Mouse (Mus musculus) midbrain, embryonic 16.5 days (tissue): ENCODE measurements around the gene Ergic1. TPM values are rescaled to one million over a fixed set of nuclear protein-coding genes. Genes with fewer than 3 reads are reported as not detected.

ENCODE experiments used
- ATAC-seq: fragments of 200-750 bp; cut with Nextera tagmentation; 2 replicates; pipeline ENCODE4 v1.8.0; 2017; ENCODE audit warnings: moderate TSS enrichment
- H3K27ac ChIP-seq: fragments of 300-500 bp; sonication (generic); 2 replicates; pipeline ENCODE4 v1.5.1; 2014; ENCODE audit warnings: mild to moderate bottlenecking, low read length, mixed read lengths
- H3K27me3 ChIP-seq: fragments of 300-500 bp; sonication (generic); 2 replicates; pipeline ENCODE4 v1.6.1; 2014; ENCODE audit warnings: low read depth, low read length, mixed read lengths; ENCODE audit not compliant: control insufficient read depth, insufficient read depth
- H3K36me3 ChIP-seq: fragments of 300-500 bp; sonication (generic); 2 replicates; pipeline ENCODE4 v1.6.1; 2014; ENCODE audit warnings: mild to moderate bottlenecking, low read length, moderate library complexity, mixed read lengths; ENCODE audit not compliant: control insufficient read depth, insufficient read depth
- H3K4me1 ChIP-seq: fragments of 300-500 bp; sonication (generic); 2 replicates; pipeline ENCODE4 v1.6.1; 2014; ENCODE audit warnings: mild to moderate bottlenecking, low read length, mixed read lengths; ENCODE audit not compliant: control insufficient read depth, insufficient read depth
- H3K4me2 ChIP-seq: fragments of 300-500 bp; sonication (generic); 2 replicates; pipeline ENCODE4 v1.6.1; 2014; ENCODE audit warnings: mild to moderate bottlenecking, low read length, mixed read lengths
- H3K4me3 ChIP-seq: fragments of 300-500 bp; sonication (generic); 2 replicates; pipeline ENCODE4 v1.5.1; 2014; ENCODE audit warnings: low read depth, mild to moderate bottlenecking, low read length, moderate library complexity, mixed read lengths
- H3K9ac ChIP-seq: fragments of 300-500 bp; sonication (generic); 2 replicates; pipeline ENCODE4 v1.6.1; 2014; ENCODE audit warnings: low read depth, low read length, mixed read lengths
- H3K9me3 ChIP-seq: fragments of 300-500 bp; sonication (generic); replicated peaks from 2 replicates; pipeline ENCODE4 v1.6.1; 2014; ENCODE audit warnings: mild to moderate bottlenecking, low read length, mixed read lengths; ENCODE audit not compliant: control insufficient read depth, poor library complexity, severe bottlenecking
- WGBS: fragments of 180-500 bp; shearing (Covaris S2); extraction: QIAGEN DNeasy Blood & Tissue Kit; methylation state at CpG from one replicate; pipeline ENCODE4 v1.1.7; 2014; 5-methylcytosine and 5-hydroxymethylcytosine counted together
- polyA plus RNA-seq: library from polyadenylated mRNA; unstranded; fragments of >200 nt; fragmentation: Nextera tagmentation; extraction: Ambion mirVana; gene quantifications from 2 replicates; pipeline ENCODE4 v1.2.1, GENCODE M21; 2015

Ergic1 gene
- polyA plus RNA-seq, 1 experiment from 2014 or later = 103 TPM

GRCm38 (mm10) chr17:26524801-26525200 lies 36.5 kb upstream of the Ergic1 start:
- WGBS = 79% methylated on average over 4 of the region's 4 CpGs
- Histone ChIP-seq H3K4me1 (no peaks in the 10 kb centered on the region), H3K4me3 (no peak overlapping the region), H3K9me3 (no peaks in the 10 kb centered on the region), H3K4me2 (no peak overlapping the region), H3K27ac (no peak overlapping the region), H3K36me3 (no peaks in the 10 kb centered on the region), H3K27me3 (no peaks in the 10 kb centered on the region), H3K9ac (no peak overlapping the region)
- ATAC-seq = no peak

GRCm38 (mm10) chr17:26525316-26525715 lies 36.0 kb upstream of the Ergic1 start:
- H3K36me3 ChIP-seq = no peaks in the 10 kb centered on the region
- H3K27me3 ChIP-seq = no peaks in the 10 kb centered on the region
- H3K4me2 ChIP-seq = no peak overlapping the region
- H3K4me3 ChIP-seq = no peak overlapping the region
- no peaks in the 10 kb centered on the region for H3K9me3 ChIP-seq
- H3K27ac ChIP-seq = no peak overlapping the region
- no peak overlapping the region for H3K9ac ChIP-seq
- no peak for ATAC-seq
- WGBS = 66% methylated on average over 7 of the region's 7 CpGs
- no peaks in the 10 kb centered on the region for H3K4me1 ChIP-seq

GRCm38 (mm10) chr17:26527291-26527690 lies 34.0 kb upstream of the Ergic1 start:
- Histone ChIP-seq H3K4me1 (no peaks in the 10 kb centered on the region), H3K9ac (no peak overlapping the region), H3K27ac (no peak overlapping the region), H3K9me3 (no peaks in the 10 kb centered on the region), H3K27me3 (no peaks in the 10 kb centered on the region), H3K4me3 (no peak overlapping the region), H3K36me3 (no peaks in the 10 kb centered on the region), H3K4me2 (no peak overlapping the region)
- ATAC-seq = no peak
- WGBS = 95% methylated on average over 9 of the region's 9 CpGs

GRCm38 (mm10) chr17:26528751-26529150 lies 32.5 kb upstream of the Ergic1 start:
- 92% methylated on average over 6 of the region's 6 CpGs for WGBS
- no peak overlapping the region for H3K9ac ChIP-seq
- no peak overlapping the region for H3K4me3 ChIP-seq
- no peak overlapping the region for H3K4me2 ChIP-seq
- no peaks in the 10 kb centered on the region for H3K9me3 ChIP-seq
- no peak overlapping the region for H3K27ac ChIP-seq
- no peak for ATAC-seq
- H3K36me3 ChIP-seq = no peaks in the 10 kb centered on the region
- H3K27me3 ChIP-seq = no peaks in the 10 kb centered on the region
- H3K4me1 ChIP-seq = no peaks in the 10 kb centered on the region

- Histone ChIP-seq H3K4me3 (no peak overlapping the region), H3K27ac (no peak overlapping the region), H3K4me2 (no peak overlapping the region), H3K9ac (no peak overlapping the region), H3K9me3 (no peaks in the 10 kb centered on the region), H3K36me3 (no peaks in the 10 kb centered on the region), H3K27me3 (no peaks in the 10 kb centered on the region), H3K4me1 (no peaks in the 10 kb centered on the region)
- WGBS = 86% methylated on average over 5 of the region's 5 CpGs
- ATAC-seq = no peak
Measured at GRCm38 (mm10) chr17:26529791-26530241, 31.5 kb upstream of the Ergic1 start.

GRCm38 (mm10) chr17:26530590-26531081 lies 30.7 kb upstream of the Ergic1 start:
- H3K4me1 ChIP-seq = no peaks in the 10 kb centered on the region
- H3K4me2 ChIP-seq = no peak overlapping the region
- H3K36me3 ChIP-seq = no peaks in the 10 kb centered on the region
- no peak for ATAC-seq
- WGBS = 58% methylated on average over 3 of the region's 3 CpGs
- H3K9me3 ChIP-seq = no peaks in the 10 kb centered on the region
- no peak overlapping the region for H3K4me3 ChIP-seq
- H3K27ac ChIP-seq = no peak overlapping the region
- no peak overlapping the region for H3K9ac ChIP-seq
- no peaks in the 10 kb centered on the region for H3K27me3 ChIP-seq

- no peak overlapping the region for H3K27ac ChIP-seq
- no peak for ATAC-seq
- no peaks in the 10 kb centered on the region for H3K36me3 ChIP-seq
- H3K9ac ChIP-seq = no peak overlapping the region
- H3K4me1 ChIP-seq = no peaks in the 10 kb centered on the region
- no peaks in the 10 kb centered on the region for H3K9me3 ChIP-seq
- no peak overlapping the region for H3K4me2 ChIP-seq
- no peaks in the 10 kb centered on the region for H3K27me3 ChIP-seq
- WGBS = 92% methylated on average over 7 of the region's 7 CpGs
- no peak overlapping the region for H3K4me3 ChIP-seq
Measured at GRCm38 (mm10) chr17:26531395-26532027, 29.8 kb upstream of the Ergic1 start.

GRCm38 (mm10) chr17:26532476-26533045 lies 28.7 kb upstream of the Ergic1 start:
- Histone ChIP-seq H3K27me3 (no peaks in the 10 kb centered on the region), H3K9ac (no peak overlapping the region), H3K36me3 (no peaks in the 10 kb centered on the region), H3K4me3 (no peak overlapping the region), H3K27ac (no peak overlapping the region), H3K4me2 (no peak overlapping the region), H3K9me3 (no peaks in the 10 kb centered on the region), H3K4me1 (no peaks in the 10 kb centered on the region)
- WGBS = 71% methylated on average over 4 of the region's 4 CpGs
- no peak for ATAC-seq

- no peaks in the 10 kb centered on the region for H3K9me3 ChIP-seq
- H3K9ac ChIP-seq = no peak overlapping the region
- 81% methylated on average over 5 of the region's 5 CpGs for WGBS
- H3K27ac ChIP-seq = no peak overlapping the region
- H3K4me1 ChIP-seq = no peaks in the 10 kb centered on the region
- H3K4me2 ChIP-seq = no peak overlapping the region
- H3K4me3 ChIP-seq = no peak overlapping the region
- no peaks in the 10 kb centered on the region for H3K36me3 ChIP-seq
- ATAC-seq = no peak
- no peaks in the 10 kb centered on the region for H3K27me3 ChIP-seq
Measured at GRCm38 (mm10) chr17:26533871-26534372, 27.4 kb upstream of the Ergic1 start.
